Mouse (Mus musculus) megakaryocyte, embryonic 14.5 days (primary cell): ENCODE measurements around the gene B830017H08Rik. TPM values are rescaled to one million over a fixed set of nuclear protein-coding genes. Genes with fewer than 3 reads are reported as not detected.

Source experiments
- H3K27me3 ChIP-seq: replicated peaks from 2 replicates; pipeline ENCODE3; 2012; ENCODE audit warnings: inconsistent platforms
- H3K36me3 ChIP-seq: replicated peaks from 2 replicates; pipeline ENCODE3; 2012; ENCODE audit warnings: low read length, inconsistent platforms, mixed read lengths
- H3K4me1 ChIP-seq: 2 replicates; pipeline ENCODE4 v1.6.1; 2012; ENCODE audit warnings: inconsistent platforms
- H3K4me3 ChIP-seq: replicated peaks from 2 replicates; pipeline ENCODE3; 2012; ENCODE audit warnings: moderate library complexity, mild to moderate bottlenecking, inconsistent platforms
- H3K9me3 ChIP-seq: 2 replicates; pipeline ENCODE4 v1.6.1; 2012; ENCODE audit warnings: inconsistent platforms
- FLI1 ChIP-seq: IDR thresholded peaks from 2 replicates; pipeline ENCODE4 v1.6.1; 2012; ENCODE audit warnings: low read length, inconsistent platforms, mixed read lengths
- GATA1 ChIP-seq: IDR thresholded peaks from 3 replicates; pipeline ENCODE4 v1.6.1; 2012; ENCODE audit warnings: mixed read lengths, low read length, inconsistent platforms, borderline replicate concordance
- polyA plus RNA-seq: library from polyadenylated mRNA; stranded (reverse); fragments of >175 nt; gene quantifications from 2 replicates; pipeline ENCODE4 v1.2.3, GENCODE M21; 2012; ENCODE audit warnings: low replicate concordance; ENCODE audit not compliant: insufficient read depth

B830017H08Rik gene
- polyA plus RNA-seq, 1 experiment = 0.13 TPM

DNA sequence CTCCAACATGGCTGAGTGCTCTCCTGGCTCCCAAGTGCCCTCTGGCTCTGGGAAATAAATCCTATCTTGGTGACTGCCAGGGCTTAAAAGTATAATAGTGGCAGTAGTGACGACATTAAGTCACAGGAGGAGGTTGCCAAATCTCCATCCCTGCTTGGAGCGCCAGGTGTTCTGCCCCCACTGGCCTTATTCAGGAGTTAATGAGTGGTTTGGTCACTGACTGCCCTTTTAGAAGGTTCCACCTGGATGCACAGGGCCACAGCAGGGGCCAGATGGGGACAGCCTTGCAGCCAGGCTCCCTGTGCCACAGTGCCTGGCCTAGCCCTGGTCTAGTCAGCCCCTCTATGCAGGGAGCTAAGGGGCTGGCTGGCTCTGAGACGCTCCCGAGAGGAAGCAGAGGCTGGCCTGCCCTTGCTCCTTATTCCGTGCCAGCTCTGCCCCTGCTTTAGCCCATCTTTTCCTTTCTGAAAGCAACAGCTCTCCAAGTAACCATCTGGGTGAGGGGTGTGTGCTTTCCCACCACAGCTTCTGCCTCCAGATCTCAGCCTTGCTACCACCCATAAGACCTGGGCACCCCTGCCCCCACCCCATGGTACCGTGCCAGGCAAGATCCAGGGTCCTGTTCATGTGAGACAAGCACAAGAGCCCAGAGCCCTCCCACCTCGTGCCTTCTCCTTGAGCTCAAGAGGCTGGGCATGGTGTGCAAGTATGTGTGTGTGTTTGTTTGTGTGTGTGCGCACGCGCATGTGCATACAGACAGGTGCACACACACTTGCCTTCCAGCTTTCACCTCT, 2.3 kb upstream of the B830017H08Rik start:
- no peak overlapping the region for H3K4me3 ChIP-seq
- peaks cover 100% of the 10 kb centered on the region for H3K27me3 ChIP-seq
- peaks cover 36% of the 10 kb centered on the region for H3K4me1 ChIP-seq
- H3K9me3 ChIP-seq = no peaks in the 10 kb centered on the region; the same call in 1 of the 2 replicates
- H3K36me3 ChIP-seq = no peaks in the 10 kb centered on the region
- TF ChIP-seq GATA1 (no peak), FLI1 (no peak)

DNA sequence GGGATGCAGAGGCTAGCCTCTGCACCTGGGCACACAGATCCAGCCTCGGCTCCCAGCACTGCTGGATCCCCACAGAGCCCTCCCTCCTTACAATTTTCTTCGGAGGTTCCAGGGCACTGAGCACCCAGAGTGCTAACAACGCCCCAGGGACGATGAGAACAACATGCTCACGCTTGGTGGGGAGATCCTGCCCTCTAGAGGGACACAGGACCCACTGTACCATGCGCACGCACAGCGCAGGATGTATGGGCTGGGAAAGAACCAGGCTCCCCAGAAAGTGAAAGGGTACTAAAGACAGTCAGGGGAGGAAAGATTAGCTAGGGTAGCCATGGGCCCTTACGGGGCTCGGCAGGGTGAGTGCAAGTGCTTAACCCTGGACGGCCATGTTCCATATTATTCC, 1.1 kb upstream of the B830017H08Rik start:
- H3K9me3 ChIP-seq = no peaks in the 10 kb centered on the region; the same call in 1 of the 2 replicates
- no peak for TF ChIP-seq FLI1
- no peak for TF ChIP-seq GATA1
- no peak overlapping the region for H3K4me3 ChIP-seq
- H3K4me1 ChIP-seq = peaks cover 36% of the 10 kb centered on the region
- no peaks in the 10 kb centered on the region for H3K36me3 ChIP-seq
- peaks cover 100% of the 10 kb centered on the region for H3K27me3 ChIP-seq

DNA sequence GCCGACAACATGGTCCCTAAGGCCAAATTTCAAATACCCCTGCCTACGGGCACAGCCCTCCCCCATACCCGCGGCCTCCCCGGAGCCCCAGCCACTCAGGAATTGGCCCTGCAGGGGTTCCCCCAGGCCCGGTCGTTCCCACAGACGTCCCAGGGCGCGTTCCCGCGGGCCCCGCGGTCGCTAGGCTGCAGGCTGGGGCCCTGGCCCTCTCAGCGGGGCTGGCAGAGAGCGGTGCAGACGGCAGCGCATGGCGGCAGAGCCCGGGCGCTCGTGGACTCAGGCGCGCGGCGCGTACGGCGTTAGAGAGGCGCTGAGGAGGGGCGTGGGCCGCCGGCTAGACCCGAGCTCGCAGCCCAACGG, 380 bp downstream of the B830017H08Rik start:
- Histone ChIP-seq H3K36me3 (no peaks in the 10 kb centered on the region), H3K27me3 (peaks cover 100% of the 10 kb centered on the region), H3K4me3 (peak overlapping the region; percentile 83), H3K9me3 (no peaks in the 10 kb centered on the region; the same call in 1 of the 2 replicates), H3K4me1 (peaks cover 28% of the 10 kb centered on the region)
- no peak for TF ChIP-seq FLI1
- no peak for TF ChIP-seq GATA1

- Histone ChIP-seq H3K4me3 (peak overlapping the region; percentile 83), H3K27me3 (peaks cover 99% of the 10 kb centered on the region), H3K4me1 (peaks cover 25% of the 10 kb centered on the region), H3K9me3 (no peaks in the 10 kb centered on the region; the same call in 1 of the 2 replicates), H3K36me3 (no peaks in the 10 kb centered on the region)
- TF ChIP-seq GATA1 (no peak), FLI1 (no peak)
Measured at GRCm38 (mm10) chr16:17833681-17834399, 919 bp downstream of the B830017H08Rik start.

GRCm38 (mm10) chr16:17834543-17834942, 1.6 kb downstream of the B830017H08Rik start:
- peaks cover 25% of the 10 kb centered on the region for H3K4me1 ChIP-seq
- peaks cover 3% of the 10 kb centered on the region for H3K36me3 ChIP-seq
- no peak overlapping the region for H3K4me3 ChIP-seq
- TF ChIP-seq GATA1 = no peak
- TF ChIP-seq FLI1 = no peak
- H3K27me3 ChIP-seq = peaks cover 92% of the 10 kb centered on the region
- H3K9me3 ChIP-seq = no peaks in the 10 kb centered on the region; the same call in 1 of the 2 replicates

DNA sequence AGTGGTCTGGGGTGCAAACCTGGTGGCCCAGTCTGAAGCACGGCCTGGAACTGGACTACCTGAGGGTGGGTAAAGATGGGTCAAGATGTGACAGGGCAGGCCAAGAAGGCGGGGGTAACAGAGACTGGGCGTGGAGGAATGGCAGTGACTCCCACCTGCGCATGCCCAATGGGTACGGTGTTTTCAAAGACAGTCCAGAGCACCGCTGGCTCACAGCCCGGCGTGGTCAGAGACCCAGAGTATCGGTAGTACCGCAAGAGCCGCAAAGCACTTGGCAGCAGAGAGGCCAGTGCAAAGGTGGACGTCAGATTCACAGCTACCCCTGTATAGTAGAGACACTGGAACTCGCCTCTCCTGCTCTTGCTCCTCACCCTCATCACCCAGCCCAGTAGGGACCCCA, 2.6 kb downstream of the B830017H08Rik start:
- Histone ChIP-seq H3K4me3 (no peak overlapping the region), H3K4me1 (peaks cover 25% of the 10 kb centered on the region), H3K27me3 (peaks cover 82% of the 10 kb centered on the region), H3K9me3 (no peaks in the 10 kb centered on the region; the same call in 1 of the 2 replicates), H3K36me3 (peaks cover 12% of the 10 kb centered on the region)
- no peak for TF ChIP-seq FLI1
- TF ChIP-seq GATA1 = no peak

- Histone ChIP-seq H3K36me3 (peaks cover 38% of the 10 kb centered on the region), H3K4me1 (peaks cover 16% of the 10 kb centered on the region), H3K4me3 (no peak within 1 kb of the TSS), H3K9me3 (no peaks in the 10 kb centered on the region; the same call in 1 of the 2 replicates), H3K27me3 (peaks cover 57% of the 10 kb centered on the region)
- TF ChIP-seq FLI1 (no peak), GATA1 (no peak)
Measured at GRCm38 (mm10) chr16:17838051-17838450, 5.1 kb downstream of the B830017H08Rik start, which contains the start of gene Car15. Car15 (minus strand) TSS chr16:17838364.

DNA sequence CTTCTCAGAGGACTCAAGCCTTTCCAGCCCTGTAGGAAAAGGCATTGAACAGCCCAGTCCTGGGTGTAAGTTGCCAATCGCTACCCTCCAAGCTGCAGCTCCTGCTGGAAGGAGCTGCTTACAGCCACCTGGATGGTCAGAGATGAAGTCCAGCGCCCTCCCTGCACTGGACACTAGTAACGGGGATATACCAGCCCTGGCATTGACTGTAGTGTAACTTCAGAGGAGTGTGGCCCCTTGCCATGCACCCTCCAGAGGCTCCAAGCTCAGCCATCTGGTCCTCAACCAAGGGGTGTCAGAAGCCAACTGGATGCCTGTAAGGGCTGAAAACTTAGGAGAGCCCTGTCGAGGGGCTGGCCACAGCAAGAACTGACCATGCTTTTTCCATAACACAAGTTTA, 7.1 kb downstream of the B830017H08Rik start:
- Histone ChIP-seq H3K27me3 (peaks cover 38% of the 10 kb centered on the region), H3K36me3 (peaks cover 57% of the 10 kb centered on the region), H3K9me3 (no peaks in the 10 kb centered on the region; the same call in 1 of the 2 replicates), H3K4me1 (no peaks in the 10 kb centered on the region), H3K4me3 (no peak overlapping the region)
- no peak for TF ChIP-seq FLI1
- TF ChIP-seq GATA1 = no peak

DNA sequence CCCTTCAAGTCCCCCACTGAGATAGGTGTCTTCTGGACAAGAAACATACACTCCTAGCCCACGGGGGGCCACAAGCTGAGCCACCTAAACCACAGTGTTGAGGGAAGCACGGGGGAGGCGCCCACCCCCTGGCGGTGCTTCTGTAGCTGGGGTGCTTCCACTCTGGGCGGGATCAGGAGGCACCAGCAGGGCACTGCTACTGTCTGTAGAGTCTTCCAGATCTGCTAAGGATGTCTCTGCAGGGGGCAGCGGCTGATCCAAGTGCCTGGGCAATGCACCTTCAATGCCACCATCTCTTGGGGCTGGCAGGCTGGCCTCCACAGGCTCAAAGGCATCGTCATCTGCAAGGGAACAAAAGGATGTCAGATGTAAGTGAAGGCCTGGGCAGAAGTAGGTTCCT, 9.5 kb downstream of the B830017H08Rik start:
- TF ChIP-seq FLI1 (no peak), GATA1 (no peak)
- Histone ChIP-seq H3K27me3 (peaks cover 13% of the 10 kb centered on the region), H3K4me1 (no peaks in the 10 kb centered on the region), H3K36me3 (peaks cover 82% of the 10 kb centered on the region), H3K4me3 (no peak overlapping the region), H3K9me3 (no peaks in the 10 kb centered on the region)
